Mouse (Mus musculus) adrenal gland, adult (tissue): ENCODE measurements at regions not wholly inside any gene's neighbourhood (a gene's known extent, or its start where the extent isn't known, plus 50 kb on each side); places are given as distances from the start of the nearest gene placed in this dataset.
A peak's percentile ranks its signal among the peaks of the same experiment; 100 is the strongest.

Experiments
- DNase-seq, 2 experiments: peaks; one replicate each; pipeline ENCODE4 v3.0.0; 2022 to 2023; ENCODE audit warnings: low spot score in 1 of 2; ENCODE audit not compliant: inconsistent age in 2 of 2

DNA sequence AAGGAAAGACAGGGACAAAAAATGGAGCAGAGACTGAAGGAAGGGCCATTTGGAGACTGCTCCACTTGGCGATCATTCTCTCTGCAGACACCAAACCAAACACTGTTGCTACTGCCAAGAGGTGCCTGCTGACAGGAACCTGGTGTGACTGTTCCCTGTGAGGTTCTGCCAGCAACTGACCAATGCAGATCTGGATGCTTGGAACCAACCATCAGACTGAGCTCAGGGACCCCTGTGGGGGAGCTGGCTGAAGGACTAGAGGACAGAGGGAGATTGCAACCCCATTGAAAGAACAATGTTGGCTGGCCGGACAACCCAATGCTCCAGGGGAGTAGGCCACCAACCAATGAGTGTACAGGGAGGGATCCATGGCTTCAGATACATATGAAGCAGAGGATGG lies 139.2 kb upstream of the Cep126 start:
- no peak for DNase-seq

DNA sequence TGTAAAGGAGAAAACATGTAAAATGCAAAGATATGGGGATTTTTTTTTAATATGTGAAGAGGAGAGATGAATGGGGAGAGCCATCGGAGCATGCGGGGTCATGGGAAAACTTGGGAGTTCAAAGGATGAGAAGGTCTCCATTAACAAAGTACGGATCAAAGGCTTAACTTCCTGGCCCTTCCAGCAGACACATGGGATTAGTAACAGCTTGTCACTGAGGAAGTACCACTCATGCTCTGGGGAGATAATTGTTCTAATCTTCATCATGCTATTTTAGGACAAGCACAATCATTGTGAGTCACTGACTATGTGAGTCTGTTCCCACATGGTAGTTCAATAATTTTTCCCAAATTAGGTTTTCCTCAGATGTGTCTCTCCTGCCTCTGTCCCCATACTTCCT lies 115.4 kb upstream of the Cep126 start:
- no peak for DNase-seq

DNA sequence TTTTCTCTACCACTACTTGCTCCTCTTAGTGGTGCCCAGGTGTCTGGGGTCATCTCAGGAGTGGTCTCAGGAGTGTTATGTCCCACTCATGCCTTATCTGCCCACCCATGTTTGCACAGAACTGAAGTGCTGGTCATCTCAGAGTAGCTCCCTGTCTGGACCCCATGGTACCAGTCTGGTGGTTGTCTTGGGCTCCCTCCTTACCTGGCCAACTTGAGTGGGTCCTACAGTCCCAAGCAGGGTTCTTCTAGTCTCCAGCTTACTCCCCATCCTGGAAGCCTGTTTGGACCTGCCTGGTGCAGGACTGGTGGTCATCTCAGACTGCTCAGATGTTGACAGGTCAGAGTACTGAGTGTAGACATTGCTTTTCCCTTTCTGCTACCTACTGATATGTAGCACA lies 94.0 kb upstream of the Cep126 start:
- DNase-seq: no peak

- DNase-seq: peak in 1 of 2 experiments; percentile 35
Observed at GRCm38 (mm10) chr9:8226415-8226814, 92.3 kb upstream of the Cep126 start.

- DNase-seq: peak; percentile 54 to 89
Observed at GRCm38 (mm10) chr9:8208855-8209254, 74.8 kb upstream of the Cep126 start.

- no peak for DNase-seq
Observed at GRCm38 (mm10) chr9:8185433-8185832, 51.3 kb upstream of the Cep126 start.
